Mouse (Mus musculus) thymus, postnatal 25 days (tissue): Measurements from ENCODE around the gene Olfr1359.

Source experiments
- DNase-seq: peaks from one replicate; pipeline ENCODE4 v3.0.0; 2022

Olfr1359 gene

DNA sequence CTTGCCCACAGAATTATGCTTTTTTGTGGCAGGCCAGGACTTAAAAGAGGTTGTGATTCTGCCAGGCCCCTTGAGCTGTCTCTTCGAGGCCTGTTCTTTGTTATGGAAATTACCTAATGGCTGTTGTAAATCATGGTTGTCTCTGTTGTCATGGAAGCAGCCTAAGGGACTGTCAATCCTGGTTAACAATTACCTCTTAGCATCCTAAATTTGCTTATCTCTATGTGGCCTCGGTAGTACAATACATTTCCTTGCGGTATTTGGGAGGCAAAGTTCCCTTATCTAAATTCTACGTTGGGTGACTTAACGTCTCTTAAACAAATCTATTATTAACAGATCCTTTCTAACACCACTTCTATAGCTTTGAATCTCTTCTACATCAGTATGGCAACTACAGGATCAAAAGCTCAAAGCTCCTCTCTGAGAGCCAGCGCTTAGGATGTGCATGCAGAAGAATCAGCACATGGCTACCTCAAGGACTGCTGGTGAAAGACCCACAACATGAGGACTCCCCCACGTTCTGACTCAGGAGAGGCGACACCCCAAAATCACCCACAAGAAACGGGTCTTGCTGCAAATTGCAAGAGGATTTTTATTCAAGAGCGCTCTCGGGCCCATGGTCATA is 30.1 kb downstream of the Olfr1359 start:
- DNase-seq = no peak

DNA sequence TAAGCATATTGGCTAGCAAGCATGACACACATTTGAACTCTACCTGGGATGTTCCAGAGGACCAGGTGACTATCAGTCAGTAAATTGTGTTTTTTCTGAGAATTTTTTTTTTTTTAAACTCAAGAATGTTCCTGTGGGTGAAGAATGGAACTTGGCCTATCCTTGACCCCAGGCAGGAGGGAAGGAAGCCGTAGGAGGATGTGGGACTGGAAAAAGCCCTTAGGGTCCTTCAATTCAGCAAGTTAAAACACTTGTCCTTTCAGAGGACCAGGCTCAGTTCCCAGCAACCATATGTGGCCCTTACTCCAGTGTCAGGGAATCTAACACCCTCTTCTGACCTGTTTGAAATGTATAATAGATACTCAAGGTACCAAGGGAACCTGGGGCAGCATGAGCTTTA is 31.6 kb downstream of the Olfr1359 start:
- DNase-seq = no peak

DNA sequence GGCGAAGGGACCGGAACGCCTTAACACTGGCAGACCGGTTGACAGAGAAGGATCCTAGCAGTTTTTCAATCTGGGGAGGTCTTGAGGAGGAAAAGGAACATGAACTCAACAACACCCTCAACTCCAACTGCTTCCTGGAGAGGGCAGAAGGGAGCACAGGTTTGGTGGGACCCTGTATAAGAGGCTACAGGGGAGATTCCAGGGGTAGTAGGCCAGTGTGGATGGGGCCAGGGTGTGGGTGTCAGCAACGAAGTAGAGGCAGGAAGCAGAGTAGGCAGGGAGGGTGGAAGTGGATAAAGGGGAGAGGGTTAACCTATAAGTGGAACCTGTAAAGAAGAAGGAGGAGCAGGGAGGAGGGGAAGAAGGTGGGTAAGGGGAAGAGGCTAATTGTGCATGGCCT is 35.6 kb downstream of the Olfr1359 start:
- peak; percentile 46 for DNase-seq

DNA sequence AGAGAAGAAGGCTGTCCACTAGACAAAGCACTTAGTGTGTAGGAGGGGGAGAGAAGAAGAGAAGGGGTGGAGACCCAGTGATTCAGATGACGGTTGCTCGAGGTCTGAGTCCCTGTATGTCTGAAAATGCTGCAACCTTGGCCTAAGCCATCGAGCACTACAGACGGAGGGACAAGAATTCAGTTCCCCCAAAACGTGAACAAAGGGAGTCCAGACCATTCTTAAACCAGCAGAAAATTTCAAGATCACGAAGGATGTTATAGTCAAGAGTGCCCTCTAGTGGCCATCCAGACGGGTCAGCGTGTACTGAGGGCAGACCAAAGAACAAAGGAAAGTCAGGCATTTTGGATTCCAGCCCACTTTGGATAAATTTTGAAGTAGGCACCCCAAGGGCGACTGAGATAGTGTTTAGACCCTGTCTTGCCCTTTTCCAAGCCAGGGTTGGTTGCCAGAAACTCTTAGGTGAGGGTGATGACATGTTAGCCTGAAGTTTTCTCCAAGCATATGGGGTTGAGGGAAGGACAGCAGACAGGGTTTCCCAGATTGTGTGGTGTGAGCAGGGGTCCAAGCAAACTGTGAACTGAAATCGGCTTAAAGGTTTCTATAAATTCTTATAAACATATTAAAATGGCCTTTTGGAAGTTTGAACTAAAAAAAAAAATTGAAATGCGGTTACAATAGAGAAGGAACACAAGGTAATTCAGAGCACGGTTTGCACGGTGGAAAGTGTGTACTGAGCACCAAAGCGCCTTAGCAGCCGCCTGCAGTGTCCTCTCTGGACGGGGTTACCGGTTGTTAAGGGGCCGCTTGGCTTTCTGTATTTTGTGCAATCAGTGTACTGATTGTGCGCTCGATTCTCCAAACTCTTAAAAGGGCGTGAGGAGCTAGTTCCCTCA is 36.3 kb downstream of the Olfr1359 start:
- peak; percentile 82 for DNase-seq

DNA sequence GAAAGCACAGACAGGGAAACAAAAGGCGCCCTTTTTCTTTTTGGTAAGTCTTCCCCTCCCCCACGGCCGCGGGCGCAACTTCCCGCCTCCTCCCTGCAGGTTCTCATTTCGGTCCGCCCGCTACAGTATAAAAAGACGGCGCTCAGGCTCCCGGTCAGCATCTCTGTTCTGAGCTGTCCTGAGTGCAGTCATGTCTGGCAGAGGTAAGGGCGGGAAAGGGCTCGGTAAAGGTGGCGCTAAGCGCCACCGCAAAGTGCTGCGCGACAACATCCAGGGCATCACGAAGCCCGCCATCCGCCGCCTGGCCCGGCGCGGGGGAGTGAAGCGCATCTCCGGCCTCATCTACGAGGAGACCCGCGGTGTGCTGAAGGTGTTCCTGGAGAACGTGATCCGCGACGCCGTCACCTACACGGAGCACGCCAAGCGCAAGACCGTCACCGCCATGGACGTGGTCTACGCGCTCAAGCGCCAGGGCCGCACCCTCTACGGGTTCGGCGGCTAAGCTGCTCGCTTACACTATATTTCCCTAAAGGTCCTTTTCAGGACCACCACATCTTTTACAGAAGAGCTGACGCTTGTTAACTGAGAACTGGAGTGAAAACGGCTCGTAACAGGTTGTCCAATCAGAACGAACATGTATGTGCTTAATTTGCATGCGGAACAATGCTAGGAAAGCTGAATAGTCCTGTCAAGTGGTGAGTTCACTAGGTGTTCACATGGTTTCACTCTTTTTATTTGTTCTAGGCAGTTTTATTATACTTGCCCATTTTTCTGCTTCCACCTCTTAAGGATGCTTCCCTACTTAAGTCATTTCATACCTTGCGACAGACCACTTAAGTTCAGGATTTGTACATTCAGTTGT is 37.2 kb downstream of the Olfr1359 start, which contains the start of gene Hist1h4j:
Gene Hist1h4j, plus strand, starts transcription at position 159 of the 862 bp plus-strand sequence.
- DNase-seq = peak; percentile 88

DNA sequence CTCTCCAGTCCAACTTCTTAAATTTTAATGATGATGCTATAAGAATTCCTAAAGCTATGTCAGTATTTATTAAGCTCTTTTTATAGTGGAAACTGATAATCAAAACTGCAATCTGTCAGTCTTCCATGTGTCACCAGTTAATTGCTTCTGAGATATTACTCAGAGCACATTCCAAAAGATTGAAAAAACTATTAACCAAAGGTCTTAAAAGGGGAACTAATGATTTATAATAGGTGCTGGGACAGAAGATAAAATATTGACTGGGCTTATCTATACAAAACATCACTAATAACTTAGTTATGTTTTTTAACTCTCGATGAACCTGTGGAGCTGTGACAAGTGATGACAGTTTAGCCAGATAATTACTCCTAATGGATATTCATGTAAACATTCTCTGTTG is 47.1 kb downstream of the Olfr1359 start:
- no peak for DNase-seq

DNA sequence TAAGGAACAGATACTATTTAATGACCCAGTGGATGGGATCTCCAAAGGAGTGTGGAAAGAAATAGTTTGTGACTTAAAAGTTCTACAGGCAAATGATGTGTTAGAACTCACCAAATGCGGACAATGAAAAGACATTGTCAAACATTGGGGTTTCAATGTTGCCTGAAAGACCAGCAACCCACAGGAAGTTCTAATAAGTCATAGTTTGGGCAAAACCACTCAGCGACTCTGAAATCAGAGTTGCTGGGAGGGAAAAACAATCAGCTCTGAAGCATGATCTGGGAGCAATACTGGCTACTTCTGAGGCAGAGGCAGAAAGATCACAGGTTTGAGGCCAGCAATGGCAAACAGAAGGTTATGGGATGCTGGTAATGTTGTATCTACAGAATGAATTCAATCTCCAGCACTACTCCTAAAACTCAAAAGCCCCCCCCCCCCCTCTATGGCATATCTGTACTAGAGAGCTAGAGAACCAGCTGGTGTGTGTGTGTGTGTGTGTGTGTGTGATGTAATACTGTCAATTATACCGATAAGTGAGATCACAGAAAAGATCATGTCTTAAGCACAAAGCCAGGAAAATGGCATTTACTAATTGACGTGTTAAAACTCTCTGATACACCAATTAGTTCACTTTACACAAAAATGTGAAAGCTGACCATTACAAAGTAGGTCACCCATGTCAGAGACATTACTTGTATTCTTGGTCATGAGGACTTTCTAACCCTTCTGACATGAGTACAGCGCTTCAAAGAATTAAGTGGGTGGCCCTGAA is 51.7 kb downstream of the Olfr1359 start:
- DNase-seq = no peak

DNA sequence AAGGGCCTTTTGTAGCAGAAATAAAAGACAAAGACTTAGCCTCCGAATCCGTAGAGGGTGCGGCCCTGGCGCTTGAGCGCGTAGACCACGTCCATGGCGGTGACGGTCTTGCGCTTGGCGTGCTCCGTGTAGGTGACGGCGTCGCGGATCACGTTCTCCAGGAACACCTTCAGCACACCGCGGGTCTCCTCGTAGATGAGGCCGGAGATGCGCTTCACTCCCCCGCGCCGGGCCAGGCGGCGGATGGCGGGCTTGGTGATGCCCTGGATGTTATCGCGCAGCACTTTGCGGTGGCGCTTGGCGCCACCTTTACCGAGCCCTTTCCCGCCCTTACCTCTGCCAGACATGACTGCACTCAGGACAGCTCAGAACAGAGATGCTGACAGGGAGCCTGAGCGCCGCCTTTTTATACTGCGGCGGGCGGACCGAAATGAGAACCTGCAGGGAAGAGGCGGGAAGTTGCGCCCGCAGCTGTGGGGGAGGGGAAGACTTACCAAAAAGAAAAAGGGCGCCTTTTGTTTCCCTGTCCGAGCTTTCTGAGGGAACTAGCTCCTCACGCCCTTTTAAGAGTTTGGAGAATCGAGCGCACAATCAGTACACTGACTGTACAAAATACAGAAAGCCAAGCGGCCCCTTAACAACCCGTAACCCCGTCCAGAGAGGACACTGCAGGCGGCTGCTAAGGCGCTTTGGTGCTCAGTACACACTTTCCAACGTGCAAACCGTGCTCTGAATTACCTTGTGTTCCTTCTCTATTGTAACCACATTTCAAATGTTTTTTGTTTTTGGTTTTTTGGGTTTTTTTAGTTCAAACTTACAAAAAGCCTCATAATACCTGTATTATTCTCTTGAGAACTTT is 52.5 kb downstream of the Olfr1359 start, which contains the start of gene Hist1h4k:
Gene Hist1h4k, minus strand, starts transcription at position 347 of the 859 bp plus-strand sequence.
- DNase-seq = peak; percentile 98

DNA sequence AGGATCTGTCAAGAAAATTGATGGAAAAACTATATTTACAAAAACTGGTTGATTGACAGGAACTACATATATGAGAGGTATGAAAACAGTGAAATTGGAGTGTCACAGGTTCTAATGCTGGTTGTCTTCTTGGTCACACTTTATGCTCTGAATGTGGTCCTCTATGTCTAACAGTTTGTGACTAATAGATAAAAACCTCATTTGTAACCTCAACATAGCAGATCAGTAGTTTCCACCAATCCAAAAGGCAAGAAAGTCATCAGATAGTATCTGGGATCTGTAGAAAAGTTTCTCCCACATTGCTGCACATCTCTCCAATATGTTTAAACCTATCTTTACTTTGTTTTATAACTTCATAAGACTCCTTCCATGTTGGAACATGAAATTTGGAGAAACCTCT is 53.5 kb downstream of the Olfr1359 start:
- no peak for DNase-seq

DNA sequence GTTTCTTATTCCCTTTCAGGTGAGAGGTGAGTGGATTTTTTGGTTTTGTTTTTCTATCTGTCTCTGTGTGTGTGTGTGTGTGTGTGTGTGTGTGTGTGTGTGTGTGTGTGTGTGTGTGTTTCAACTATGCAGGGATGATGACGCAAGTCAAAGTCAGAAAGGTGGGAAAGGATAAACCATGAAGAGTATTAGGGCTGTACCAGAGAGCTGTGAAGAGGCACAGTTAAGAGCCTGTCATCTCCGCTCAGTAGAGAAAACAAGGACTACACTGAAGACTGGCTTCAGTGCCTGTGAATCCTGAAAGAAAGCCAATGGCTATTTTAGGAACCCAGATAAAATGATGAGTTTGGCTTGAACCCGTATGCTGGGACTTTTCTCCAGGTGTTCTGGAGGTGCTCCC is 53.9 kb downstream of the Olfr1359 start:
- DNase-seq = no peak

DNA sequence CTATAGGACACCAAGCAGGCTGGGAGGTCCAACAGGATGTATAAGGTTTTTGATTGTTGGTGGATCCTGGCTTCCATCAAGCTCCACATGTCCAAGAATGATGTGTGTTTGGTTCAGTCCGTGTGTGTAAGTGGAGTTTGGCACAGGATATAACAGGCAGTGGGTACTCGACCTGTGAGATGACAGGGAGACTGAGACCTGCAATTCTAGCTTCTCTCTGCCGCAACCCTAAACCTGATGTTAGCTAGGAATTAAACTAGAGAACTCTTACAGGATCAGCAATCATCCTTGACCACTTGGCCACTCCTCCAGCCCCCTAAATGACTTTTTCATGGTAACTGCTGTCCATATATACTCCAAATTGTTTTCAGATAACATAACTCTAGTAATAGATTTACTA is 54.4 kb downstream of the Olfr1359 start:
- peak; percentile 16 for DNase-seq

DNA sequence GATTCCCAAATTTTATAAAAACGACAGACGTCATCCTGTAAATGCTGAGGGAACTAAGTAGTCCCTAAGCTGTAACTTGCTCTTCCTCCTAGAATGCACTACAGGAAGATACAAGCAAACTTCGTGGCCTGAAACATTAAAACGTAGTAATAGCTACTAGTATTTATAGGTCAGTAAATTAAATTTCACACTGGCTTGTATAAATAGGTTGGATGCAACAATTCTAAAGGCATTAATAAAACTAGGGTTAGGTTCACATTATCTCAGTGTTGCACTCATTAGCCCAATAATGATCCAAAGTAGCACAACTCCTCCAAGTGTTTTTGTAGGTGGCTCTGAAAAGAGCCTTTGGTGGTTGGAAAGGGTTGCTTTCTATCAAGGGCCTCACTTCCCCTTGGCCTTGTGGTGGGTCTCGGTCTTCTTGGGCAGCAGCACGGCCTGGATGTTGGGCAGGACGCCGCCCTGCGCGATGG is 55.2 kb downstream of the Olfr1359 start:
- no peak for DNase-seq

DNA sequence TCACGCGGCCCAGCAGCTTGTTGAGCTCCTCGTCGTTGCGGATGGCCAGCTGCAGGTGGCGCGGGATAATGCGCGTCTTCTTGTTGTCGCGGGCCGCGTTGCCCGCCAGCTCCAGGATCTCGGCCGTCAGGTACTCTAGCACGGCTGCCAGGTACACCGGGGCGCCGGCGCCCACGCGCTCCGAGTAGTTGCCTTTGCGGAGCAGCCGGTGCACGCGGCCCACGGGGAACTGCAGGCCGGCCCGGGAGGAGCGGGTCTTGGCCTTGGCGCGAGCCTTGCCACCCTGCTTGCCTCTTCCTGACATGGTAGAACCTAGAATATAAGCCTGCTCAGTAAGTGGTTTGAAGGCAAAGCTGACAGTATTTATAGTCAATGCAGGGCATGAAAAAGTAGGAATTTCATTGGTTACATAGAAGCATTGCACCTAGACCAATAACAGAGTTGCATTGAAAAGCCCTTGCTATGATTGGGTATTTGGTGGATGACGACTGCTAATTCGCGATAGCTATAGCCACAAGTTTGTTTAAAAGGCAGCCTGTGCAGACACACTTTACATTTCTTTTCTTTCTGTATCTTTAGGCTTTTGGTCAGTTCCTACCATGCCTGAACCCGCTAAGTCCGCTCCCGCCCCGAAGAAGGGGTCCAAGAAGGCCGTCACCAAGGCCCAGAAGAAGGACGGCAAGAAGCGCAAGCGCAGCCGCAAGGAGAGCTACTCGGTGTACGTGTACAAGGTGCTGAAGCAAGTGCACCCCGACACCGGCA is 55.8 kb downstream of the Olfr1359 start, which contains the start of the genes Hist1h2ak and Hist1h2bn:
Gene Hist1h2ak, minus strand, starts transcription at position 304 of the 762 bp plus-strand sequence.
Gene Hist1h2bn, plus strand, starts transcription at position 600 of the 762 bp plus-strand sequence.
- DNase-seq = peak; percentile 79

DNA sequence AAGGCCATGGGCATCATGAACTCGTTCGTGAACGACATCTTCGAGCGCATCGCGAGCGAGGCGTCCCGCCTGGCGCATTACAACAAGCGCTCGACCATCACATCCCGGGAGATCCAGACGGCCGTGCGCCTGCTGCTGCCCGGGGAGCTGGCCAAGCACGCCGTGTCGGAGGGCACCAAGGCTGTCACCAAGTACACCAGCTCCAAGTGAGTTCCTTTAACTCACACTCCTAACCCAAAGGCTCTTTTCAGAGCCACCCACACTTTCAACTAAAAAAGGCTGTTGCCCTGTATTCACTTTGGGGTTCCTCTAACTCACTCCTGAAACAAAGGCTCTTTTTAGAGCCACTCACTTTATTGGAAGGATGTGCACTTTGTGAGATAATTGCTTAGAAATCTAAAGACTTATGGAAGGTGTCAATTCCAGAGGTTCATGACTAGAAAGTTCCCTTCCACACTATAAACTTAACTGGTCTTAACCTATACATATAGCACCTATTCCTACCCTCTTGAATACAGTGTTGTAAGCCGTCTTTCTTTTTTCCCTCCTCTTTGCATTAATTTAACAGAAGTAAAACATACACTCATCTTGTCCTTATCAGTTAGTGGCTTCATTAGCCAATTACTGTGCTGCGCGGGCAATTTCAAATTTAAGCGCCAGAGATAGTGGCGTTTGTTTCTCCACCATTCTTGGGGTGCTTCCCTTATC is 56.5 kb downstream of the Olfr1359 start:
- DNase-seq = peak; percentile 34

DNA sequence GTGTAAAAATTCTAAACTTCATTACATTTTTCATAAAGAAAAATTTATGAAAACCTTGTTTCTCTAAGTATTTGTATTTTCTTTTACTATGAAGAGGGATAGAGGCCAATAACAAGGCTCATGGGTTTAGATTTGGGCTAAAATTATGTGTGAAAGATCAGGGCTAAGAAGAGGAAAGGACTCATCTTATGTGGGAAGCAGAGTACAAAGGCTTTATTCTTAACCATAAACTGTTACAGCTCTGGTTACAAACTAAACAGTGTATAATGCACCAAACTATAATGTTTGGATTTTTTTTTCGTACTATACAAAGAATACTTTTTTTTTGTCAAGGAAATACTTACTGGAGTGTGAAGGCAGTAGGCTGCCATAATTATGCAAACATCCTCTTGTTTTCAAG is 57.8 kb downstream of the Olfr1359 start:
- DNase-seq = no peak
